ENCODE assay signal across 19 mouse cellular contexts in the genomic region with DNA sequence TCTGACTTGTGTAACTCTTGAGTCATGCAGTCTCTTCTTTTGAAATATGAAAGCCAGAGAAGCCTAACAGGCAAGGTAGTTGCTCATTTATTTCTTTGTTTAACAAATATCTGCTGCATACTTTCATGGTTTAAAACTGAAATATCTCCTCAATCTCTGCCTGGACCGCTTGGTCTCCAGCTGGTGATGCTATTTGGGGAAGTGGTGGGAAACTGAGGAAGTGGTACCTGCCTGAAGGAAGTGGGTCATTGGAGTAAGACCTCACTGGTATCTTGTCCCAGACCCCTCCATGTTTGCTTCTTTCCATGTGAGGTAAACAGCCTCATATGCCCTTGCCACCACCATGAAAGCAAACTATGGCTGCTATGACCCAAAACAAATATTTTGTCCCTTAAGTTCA.
DNase-seq lines count a peak whose midpoint lies in the region; ATAC-seq lines count a peak whose summit lies in the region.
"Had no signal": no experiment of that assay in that cellular context is flagged by ENCODE, and none has a peak within 500 bp of the region (broad histone marks: within the 10 kb centered on the region; RNA-seq: fewer than 3 reads in every experiment).

No protein-coding gene starts in this region.

- peaks cover 11% of the 10 kb centered on the region for H3K4me1 ChIP-seq in heart, embryonic 15.5 days (replicated peaks)
- H3K4me1 ChIP-seq in liver, embryonic 13.5 days (replicated peaks), result peaks cover 67% of the 10 kb centered on the region

- peak overlapping the region; percentile 79; the same call in 1 of the 2 replicates for H3K27ac ChIP-seq in heart, embryonic 15.5 days
- H3K27ac ChIP-seq in liver, embryonic 13.5 days, result peak overlapping the region; percentile 98
- H3K27ac ChIP-seq: hindbrain, embryonic 14.5 days; left cerebral cortex, adult 2 months had no signal

- H3K9ac ChIP-seq in heart, embryonic 15.5 days, result no peak overlapping the region
- peak overlapping the region; percentile 71; the same call in 1 of the 2 replicates for H3K9ac ChIP-seq in liver, embryonic 13.5 days
- H3K9ac ChIP-seq: forebrain, postnatal 0 days; hindbrain, embryonic 14.5 days; lung, embryonic 15.5 days had no signal

- intact Hi-C loops in heart, postnatal 14 days (cut with DNase I), result loop anchor here (5.0 kb wide), 1 partner anchor 74 kb away; a partner anchor contains a TSS
- intact Hi-C loops in left cerebral cortex, postnatal 14 days (cut with DNase I), result no loop called here

- no peaks in the 10 kb centered on the region for H3K27me3 ChIP-seq in heart, embryonic 15.5 days
- no peaks in the 10 kb centered on the region for H3K27me3 ChIP-seq in liver, embryonic 13.5 days
- H3K27me3 ChIP-seq: lung, embryonic 15.5 days had no signal

- H3K4me2 ChIP-seq in heart, embryonic 15.5 days, result no peak overlapping the region
- no peak overlapping the region for H3K4me2 ChIP-seq in liver, embryonic 13.5 days
- H3K4me2 ChIP-seq: hindbrain, embryonic 14.5 days; lung, embryonic 15.5 days had no signal

- no peaks in the 10 kb centered on the region for H3K9me3 ChIP-seq in heart, embryonic 15.5 days (replicated peaks)
- H3K9me3 ChIP-seq in liver, embryonic 13.5 days (replicated peaks), result no peaks in the 10 kb centered on the region
- H3K9me3 ChIP-seq: G1E; lung, embryonic 15.5 days had no signal

- whole genome bisulfite sequencing in heart, embryonic 15.5 days, result 83% methylated on average over 1 of the region's 1 CpGs
- 90% methylated on average over 1 of the region's 1 CpGs for WGBS in liver, embryonic 13.5 days (ENCODE audit: insufficient replicate concordance)

- no peaks in the 10 kb centered on the region for H3K36me3 ChIP-seq in heart, embryonic 15.5 days
- no peaks in the 10 kb centered on the region for H3K36me3 ChIP-seq in liver, embryonic 13.5 days
- H3K36me3 ChIP-seq: lung, embryonic 15.5 days had no signal

- DNase-seq in heart, postnatal 14 days, result no peak
- DNase-seq in liver, embryonic 13.5 days, result no peak
- no peak for DNase-seq in natural killer cell, adult 2 months (ENCODE audit: low spot score in 2 of 2)
- no peak for DNase-seq in left cerebral cortex, postnatal 14 days (ENCODE audit: low spot score in 2 of 2)
- DNase-seq: cerebellum, postnatal 25 days; forebrain, postnatal 0 days; gastrocnemius, adult 2 months; kidney, adult 18-20 months; kidney, postnatal 10 days; right cerebral cortex, postnatal 14 days had no signal

- H3K4me3 ChIP-seq in heart, embryonic 15.5 days, result no peak overlapping the region
- no peak overlapping the region for H3K4me3 ChIP-seq in liver, embryonic 13.5 days (replicated peaks)
- H3K4me3 ChIP-seq: gastrocnemius, adult 2 months; left cerebral cortex, adult 2 months; lung, embryonic 15.5 days had no signal

- ATAC-seq in heart, embryonic 15.5 days (replicated peaks; ENCODE audit: insufficient number of reproducible peaks, insufficient read depth, low FRiP score, low read depth), result no peak
- peak; percentile 34 for ATAC-seq in common myeloid progenitor, adult 5-6 weeks (replicated peaks; ENCODE audit: low read depth, poor library complexity, severe bottlenecking)
- no peak for ATAC-seq in liver, embryonic 13.5 days (ENCODE audit: low read depth)
- peak; percentile 38 for ATAC-seq in megakaryocyte progenitor cell, adult 5-6 weeks (replicated peaks; ENCODE audit: poor library complexity)
- ATAC-seq: CD4-positive, CD25-positive, alpha-beta regulatory T cell, adult 4 months; forebrain, postnatal 0 days; midbrain, embryonic 16.5 days had no signal

Comparison
In these comparisons a context has a peak if more than half of its experiments do, and no peak if none do; other contexts are left out.
1. ATAC-seq: peak in common myeloid progenitor, adult 5-6 weeks (single experiment) and megakaryocyte progenitor cell, adult 5-6 weeks (single experiment); none in heart, embryonic 15.5 days (single experiment) and liver, embryonic 13.5 days (single experiment).